Mouse (Mus musculus): ENCODE results near the gene Rabgap1l. TPM values are rescaled to one million over a fixed set of nuclear protein-coding genes. Genes with fewer than 3 reads are reported as not detected.

The Rabgap1l gene
- polyA plus RNA-seq, 1 experiment from 2014 or later: 41.7 TPM

- Histone ChIP-seq H3K27ac (no peak overlapping the region), H3K9ac (no peak overlapping the region), H3K4me2 (replicated peaks) (no peak overlapping the region), H3K9me3 (ENCODE audit: control insufficient read depth, low read length) (no peaks in the 10 kb centered on the region), H3K27me3 (ENCODE audit: control insufficient read depth, insufficient read depth, low read length) (no peaks in the 10 kb centered on the region), H3K4me1 (replicated peaks; ENCODE audit: control insufficient read depth, insufficient read depth, low read length) (no peaks in the 10 kb centered on the region), H3K4me3 (replicated peaks; ENCODE audit: low read length) (no peak overlapping the region), H3K36me3 (replicated peaks; ENCODE audit: control insufficient read depth, insufficient read depth) (peaks cover 8% of the 10 kb centered on the region; the same call in 1 of the 2 replicates)
- WGBS: 84% methylated on average over 5 of the region's 5 CpGs
- DNase-seq (ENCODE audit: low spot score): no peak
- no peak for ATAC-seq (ENCODE audit: low FRiP score)
These were observed 541.5 kb downstream of the Rabgap1l start for GRCm38 (mm10) chr1:160251388-160252007.

GRCm38 (mm10) chr1:160250782-160251181 is 542.2 kb downstream of the Rabgap1l start:
- no peaks in the 10 kb centered on the region for H3K27me3 ChIP-seq (ENCODE audit: control insufficient read depth, insufficient read depth, low read length)
- H3K4me2 ChIP-seq (replicated peaks): no peak overlapping the region
- H3K4me3 ChIP-seq (replicated peaks; ENCODE audit: low read length): no peak overlapping the region
- 74% methylated on average over 4 of the region's 4 CpGs for WGBS
- H3K27ac ChIP-seq: no peak overlapping the region
- H3K9ac ChIP-seq: no peak overlapping the region
- peaks cover 4% of the 10 kb centered on the region; the same call in 1 of the 2 replicates for H3K36me3 ChIP-seq (replicated peaks; ENCODE audit: control insufficient read depth, insufficient read depth)
- ATAC-seq (ENCODE audit: low FRiP score) (no peak), DNase-seq (ENCODE audit: low spot score) (no peak)
- H3K9me3 ChIP-seq (ENCODE audit: control insufficient read depth, low read length): no peaks in the 10 kb centered on the region
- H3K4me1 ChIP-seq (replicated peaks; ENCODE audit: control insufficient read depth, insufficient read depth, low read length): no peaks in the 10 kb centered on the region

GRCm38 (mm10) chr1:160249786-160250185 is 543.2 kb downstream of the Rabgap1l start:
- Histone ChIP-seq H3K36me3 (replicated peaks; ENCODE audit: control insufficient read depth, insufficient read depth) (no peaks in the 10 kb centered on the region), H3K9ac (no peak overlapping the region), H3K27me3 (ENCODE audit: control insufficient read depth, insufficient read depth, low read length) (no peaks in the 10 kb centered on the region), H3K4me2 (replicated peaks) (no peak overlapping the region), H3K9me3 (ENCODE audit: control insufficient read depth, low read length) (no peaks in the 10 kb centered on the region), H3K4me3 (replicated peaks; ENCODE audit: low read length) (no peak overlapping the region), H3K27ac (no peak overlapping the region), H3K4me1 (replicated peaks; ENCODE audit: control insufficient read depth, insufficient read depth, low read length) (no peaks in the 10 kb centered on the region)
- 89% methylated on average over 3 of the region's 3 CpGs for WGBS
- no peak for DNase-seq (ENCODE audit: low spot score)
- no peak for ATAC-seq (ENCODE audit: low FRiP score)

- 87% methylated on average over 9 of the region's 9 CpGs for WGBS
These were observed 545.5 kb downstream of the Rabgap1l start for GRCm38 (mm10) chr1:160247473-160247872.

GRCm38 (mm10) chr1:160246844-160247243 is 546.2 kb downstream of the Rabgap1l start:
- Histone ChIP-seq H3K27ac (no peak overlapping the region), H3K27me3 (ENCODE audit: control insufficient read depth, insufficient read depth, low read length) (no peaks in the 10 kb centered on the region), H3K9me3 (ENCODE audit: control insufficient read depth, low read length) (no peaks in the 10 kb centered on the region), H3K4me3 (replicated peaks; ENCODE audit: low read length) (no peak overlapping the region), H3K9ac (no peak overlapping the region), H3K4me2 (replicated peaks) (no peak overlapping the region), H3K4me1 (replicated peaks; ENCODE audit: control insufficient read depth, insufficient read depth, low read length) (no peaks in the 10 kb centered on the region), H3K36me3 (replicated peaks; ENCODE audit: control insufficient read depth, insufficient read depth) (no peaks in the 10 kb centered on the region)
- ATAC-seq (ENCODE audit: low FRiP score) (no peak; the same call in 1 of the 2 replicates), DNase-seq (ENCODE audit: low spot score) (no peak)
- WGBS: 80% methylated on average over 4 of the region's 4 CpGs

More at GRCm38 (mm10) chr1:160247473-160247872, 545.5 kb downstream of the Rabgap1l start:
- no peak overlapping the region for H3K4me3 ChIP-seq (replicated peaks; ENCODE audit: low read length)
- no peaks in the 10 kb centered on the region for H3K9me3 ChIP-seq (ENCODE audit: control insufficient read depth, low read length)
- no peak overlapping the region for H3K9ac ChIP-seq
- H3K27me3 ChIP-seq (ENCODE audit: control insufficient read depth, insufficient read depth, low read length): no peaks in the 10 kb centered on the region
- DNase-seq (ENCODE audit: low spot score) (no peak), ATAC-seq (ENCODE audit: low FRiP score) (no peak)
- no peaks in the 10 kb centered on the region for H3K36me3 ChIP-seq (replicated peaks; ENCODE audit: control insufficient read depth, insufficient read depth)
- no peak overlapping the region for H3K27ac ChIP-seq
- no peak overlapping the region for H3K4me2 ChIP-seq (replicated peaks)
- no peaks in the 10 kb centered on the region for H3K4me1 ChIP-seq (replicated peaks; ENCODE audit: control insufficient read depth, insufficient read depth, low read length)

GRCm38 (mm10) chr1:160245954-160246353 is 547.1 kb downstream of the Rabgap1l start:
- H3K4me3 ChIP-seq (replicated peaks; ENCODE audit: low read length): no peak overlapping the region
- H3K27me3 ChIP-seq (ENCODE audit: control insufficient read depth, insufficient read depth, low read length): no peaks in the 10 kb centered on the region
- H3K4me2 ChIP-seq (replicated peaks): no peak overlapping the region
- no peak for DNase-seq (ENCODE audit: low spot score)
- ATAC-seq (ENCODE audit: low FRiP score): no peak
- no peaks in the 10 kb centered on the region for H3K36me3 ChIP-seq (replicated peaks; ENCODE audit: control insufficient read depth, insufficient read depth)
- H3K9ac ChIP-seq: no peak overlapping the region
- H3K27ac ChIP-seq: no peak overlapping the region
- no peaks in the 10 kb centered on the region for H3K4me1 ChIP-seq (replicated peaks; ENCODE audit: control insufficient read depth, insufficient read depth, low read length)
- 88% methylated on average over 2 of the region's 2 CpGs for WGBS
- no peaks in the 10 kb centered on the region for H3K9me3 ChIP-seq (ENCODE audit: control insufficient read depth, low read length)

- Histone ChIP-seq H3K4me1 (replicated peaks; ENCODE audit: control insufficient read depth, insufficient read depth, low read length) (no peaks in the 10 kb centered on the region), H3K27ac (no peak overlapping the region), H3K9ac (no peak overlapping the region), H3K27me3 (ENCODE audit: control insufficient read depth, insufficient read depth, low read length) (no peaks in the 10 kb centered on the region), H3K4me3 (replicated peaks; ENCODE audit: low read length) (no peak overlapping the region), H3K4me2 (replicated peaks) (no peak overlapping the region), H3K36me3 (replicated peaks; ENCODE audit: control insufficient read depth, insufficient read depth) (no peaks in the 10 kb centered on the region), H3K9me3 (ENCODE audit: control insufficient read depth, low read length) (no peaks in the 10 kb centered on the region)
- no peak for ATAC-seq (ENCODE audit: low FRiP score)
- DNase-seq (ENCODE audit: low spot score): no peak
- 91% methylated on average over 5 of the region's 5 CpGs for WGBS
These were observed 548.3 kb downstream of the Rabgap1l start for GRCm38 (mm10) chr1:160244689-160245088.

- ATAC-seq (ENCODE audit: low FRiP score) (no peak), DNase-seq (ENCODE audit: low spot score) (no peak)
- no peaks in the 10 kb centered on the region for H3K9me3 ChIP-seq (ENCODE audit: control insufficient read depth, low read length)
- no peak overlapping the region for H3K27ac ChIP-seq
- 0 out of 2 replicates have a peak, but pooled peaks cover 4% of the 10 kb centered on the region for H3K36me3 ChIP-seq (replicated peaks; ENCODE audit: control insufficient read depth, insufficient read depth)
- no peaks in the 10 kb centered on the region for H3K4me1 ChIP-seq (replicated peaks; ENCODE audit: control insufficient read depth, insufficient read depth, low read length)
- H3K4me3 ChIP-seq (replicated peaks; ENCODE audit: low read length): no peak overlapping the region
- H3K4me2 ChIP-seq (replicated peaks): no peak overlapping the region
- H3K27me3 ChIP-seq (ENCODE audit: control insufficient read depth, insufficient read depth, low read length): no peaks in the 10 kb centered on the region
- H3K9ac ChIP-seq: no peak overlapping the region
- WGBS: 96% methylated on average over 2 of the region's 2 CpGs
These were observed 552.9 kb downstream of the Rabgap1l start for GRCm38 (mm10) chr1:160240091-160240490.

- no peak overlapping the region for H3K9ac ChIP-seq
- no peak for DNase-seq (ENCODE audit: low spot score)
- H3K4me2 ChIP-seq (replicated peaks): no peak overlapping the region
- no peak overlapping the region for H3K4me3 ChIP-seq (replicated peaks; ENCODE audit: low read length)
- ATAC-seq (ENCODE audit: low FRiP score): no peak
- 81% methylated on average over 1 of the region's 1 CpGs for WGBS
- H3K4me1 ChIP-seq (replicated peaks; ENCODE audit: control insufficient read depth, insufficient read depth, low read length): no peaks in the 10 kb centered on the region
- H3K27ac ChIP-seq: no peak overlapping the region
- H3K36me3 ChIP-seq (replicated peaks; ENCODE audit: control insufficient read depth, insufficient read depth): 0 out of 2 replicates have a peak, but pooled peaks cover 4% of the 10 kb centered on the region
- H3K9me3 ChIP-seq (ENCODE audit: control insufficient read depth, low read length): no peaks in the 10 kb centered on the region
- H3K27me3 ChIP-seq (ENCODE audit: control insufficient read depth, insufficient read depth, low read length): no peaks in the 10 kb centered on the region
These were observed 554.1 kb downstream of the Rabgap1l start for GRCm38 (mm10) chr1:160238852-160239443.

All from hindbrain, embryonic 14.5 days (tissue).